Mouse (Mus musculus): ENCODE results near the gene Slc25a13.

Slc25a13 gene

DNA sequence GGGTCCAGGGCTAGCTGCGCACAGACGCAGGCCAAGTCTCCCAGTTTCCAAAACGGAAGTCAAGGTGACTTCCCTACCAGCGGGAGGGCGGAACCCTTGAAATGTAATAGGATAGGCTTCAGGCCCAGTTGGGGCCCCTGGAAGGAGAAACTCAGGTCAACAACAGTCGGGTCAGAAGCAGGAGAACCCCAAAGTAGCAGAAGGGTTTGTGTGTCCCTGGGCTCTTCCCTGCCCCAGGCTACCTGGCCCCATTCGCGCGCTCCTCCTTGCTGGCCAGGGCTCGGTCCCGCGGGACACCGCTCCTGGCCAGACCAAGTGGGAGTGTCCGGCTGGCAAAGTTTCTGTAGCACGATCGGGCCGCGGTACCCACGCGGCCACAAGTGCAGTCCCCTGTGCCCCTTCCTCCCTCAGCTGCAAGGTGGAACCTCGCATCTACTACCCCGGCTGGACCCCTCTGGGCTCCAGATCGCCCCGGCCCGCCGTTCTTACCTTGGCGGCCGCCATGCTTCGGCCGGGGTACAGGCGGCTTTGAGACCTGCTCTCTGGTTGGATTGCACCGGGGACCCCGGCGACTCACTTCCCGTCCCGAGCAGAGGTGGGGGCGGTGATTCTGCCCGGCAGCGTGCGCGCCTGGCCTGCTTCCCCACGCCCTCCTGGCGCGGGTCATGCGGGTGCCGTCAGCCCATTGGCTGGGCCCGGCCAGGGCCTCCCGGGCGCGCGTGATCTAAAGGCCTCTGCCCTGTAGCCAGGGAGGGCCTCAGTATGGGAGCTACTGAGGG lies at the start of gene Slc25a13:
TSS of gene Slc25a13 (minus strand) at position 667 of the 779 bp plus-strand sequence.
- peak; percentile 23 to 48 for DNase-seq (ENCODE audit: low spot score in 2 of 2)

DNA sequence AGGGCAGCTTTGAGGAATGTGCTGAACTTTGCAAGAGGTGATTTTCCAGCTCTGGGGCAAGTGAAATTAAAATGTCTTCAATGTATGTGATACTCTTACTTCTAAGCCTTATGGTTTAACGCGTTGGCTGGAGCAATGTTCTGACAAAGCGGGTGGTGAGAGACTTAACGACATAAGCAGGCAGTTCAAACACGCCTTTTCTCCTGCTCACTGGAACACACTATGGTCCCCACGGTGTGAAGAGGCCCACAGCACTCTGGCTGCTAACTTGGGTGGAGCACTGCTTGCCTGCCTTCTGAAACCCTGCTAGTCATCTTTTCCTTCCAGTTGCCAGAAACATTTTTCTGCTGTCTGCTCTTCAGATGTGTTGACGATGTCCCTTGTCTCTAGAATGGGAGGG lies 48.8 kb upstream of the Slc25a13 start:
- DNase-seq (ENCODE audit: low spot score in 2 of 2): no peak

- DNase-seq (ENCODE audit: low spot score in 2 of 2): no peak
Measured at GRCm38 (mm10) chr6:6263293-6263911, 46.4 kb upstream of the Slc25a13 start.

- DNase-seq (ENCODE audit: low spot score in 2 of 2): no peak
Measured at GRCm38 (mm10) chr6:6260917-6261316, 43.9 kb upstream of the Slc25a13 start.

- DNase-seq (ENCODE audit: low spot score in 2 of 2): no peak
Measured at GRCm38 (mm10) chr6:6248500-6248899, 31.5 kb upstream of the Slc25a13 start.

GRCm38 (mm10) chr6:6243828-6244227 lies 26.9 kb upstream of the Slc25a13 start:
- no peak for DNase-seq (ENCODE audit: low spot score in 2 of 2)

- DNase-seq (ENCODE audit: low spot score in 2 of 2): no peak
Measured at GRCm38 (mm10) chr6:6242114-6242513, 25.1 kb upstream of the Slc25a13 start.

GRCm38 (mm10) chr6:6236788-6237298 lies 19.9 kb upstream of the Slc25a13 start:
- DNase-seq (ENCODE audit: low spot score in 2 of 2): no peak

GRCm38 (mm10) chr6:6230262-6230661 lies 13.3 kb upstream of the Slc25a13 start:
- no peak for DNase-seq (ENCODE audit: low spot score in 2 of 2)

DNA sequence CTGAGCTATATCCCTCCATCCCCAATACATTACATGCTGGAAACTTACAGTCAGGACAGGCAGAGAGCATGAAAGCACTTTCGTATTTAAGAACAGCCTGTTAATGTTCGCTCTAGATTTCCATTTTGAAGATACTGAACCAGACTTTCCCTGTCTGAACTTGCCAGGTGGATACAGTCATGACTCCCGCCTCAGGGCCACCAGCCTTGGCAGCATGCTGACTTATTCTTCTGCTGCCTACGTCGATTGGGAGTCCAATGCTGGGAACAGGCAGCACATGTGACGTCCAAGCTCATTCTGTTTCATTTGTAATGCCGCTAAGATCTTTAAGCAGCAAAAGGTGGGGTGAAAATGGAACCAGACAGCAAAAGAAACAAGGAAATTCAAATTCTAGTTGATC lies 5.7 kb upstream of the Slc25a13 start:
- no peak for DNase-seq (ENCODE audit: low spot score in 2 of 2)

DNA sequence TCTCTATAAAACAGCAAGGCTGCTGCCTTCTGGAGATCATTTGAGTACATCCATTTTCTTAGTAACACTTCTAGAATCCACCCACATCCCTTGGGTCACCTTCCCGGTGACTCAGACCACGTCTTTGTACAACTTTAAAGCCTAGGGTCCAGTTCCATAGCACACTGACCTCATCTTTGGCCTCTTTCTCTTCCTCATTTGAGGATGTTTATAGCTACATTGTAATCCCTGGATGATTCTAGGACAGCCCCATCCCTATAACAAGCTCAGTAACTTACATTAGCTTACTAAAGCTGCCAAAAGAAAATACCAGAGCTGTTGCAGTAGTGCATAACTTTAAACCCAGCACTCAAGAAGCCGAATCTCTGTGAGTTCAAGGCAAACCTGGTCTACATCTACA lies 3.6 kb upstream of the Slc25a13 start:
- no peak for DNase-seq (ENCODE audit: low spot score in 2 of 2)

- DNase-seq (ENCODE audit: low spot score in 2 of 2): no peak
Measured at GRCm38 (mm10) chr6:6219661-6220370, 2.8 kb upstream of the Slc25a13 start.

DNA sequence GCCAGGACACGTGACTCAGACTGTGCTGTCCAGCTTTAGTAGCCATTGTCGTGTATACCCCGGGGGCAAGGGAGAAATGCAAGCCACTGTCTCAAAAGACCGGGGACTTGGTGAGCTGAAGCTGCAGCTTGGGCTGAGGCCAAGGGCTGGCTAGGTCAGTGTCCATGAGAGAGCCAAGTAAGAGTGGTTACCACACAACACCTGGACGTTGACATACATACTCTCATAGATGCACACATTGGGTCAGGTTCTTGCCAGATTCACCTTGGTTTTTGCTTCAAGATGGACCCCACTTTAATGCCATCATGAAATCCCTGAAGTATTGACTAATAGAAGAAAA lies 283 bp upstream of the Slc25a13 start:
- DNase-seq (ENCODE audit: low spot score in 2 of 2): no peak

GRCm38 (mm10) chr6:6216120-6216506 lies 860 bp downstream of the Slc25a13 start:
- DNase-seq (ENCODE audit: low spot score in 2 of 2): no peak

GRCm38 (mm10) chr6:6212360-6213310 lies 4.3 kb downstream of the Slc25a13 start:
- DNase-seq (ENCODE audit: low spot score in 2 of 2): no peak

GRCm38 (mm10) chr6:6211958-6212357 lies 5.0 kb downstream of the Slc25a13 start:
- no peak for DNase-seq (ENCODE audit: low spot score in 2 of 2)

DNA sequence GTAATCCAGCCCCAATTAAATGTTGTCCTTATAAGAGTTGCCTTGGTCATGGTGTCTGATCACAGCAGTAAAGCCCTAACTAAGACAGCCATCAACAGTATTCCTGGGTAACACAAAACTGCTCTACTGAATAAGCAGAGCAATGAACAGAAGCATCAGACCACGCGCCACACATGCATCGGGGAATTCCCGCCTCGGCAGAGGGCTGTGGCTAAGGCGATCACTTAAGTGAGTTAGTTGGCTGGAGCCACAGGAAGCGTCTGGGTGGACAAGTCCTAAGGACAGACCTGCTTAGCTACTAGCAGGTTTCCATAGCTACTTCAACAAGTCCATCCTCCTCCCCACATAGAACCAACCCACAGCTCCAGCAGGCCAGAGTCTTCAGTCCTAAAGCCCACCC lies 6.3 kb downstream of the Slc25a13 start:
- DNase-seq (ENCODE audit: low spot score in 2 of 2): no peak

GRCm38 (mm10) chr6:6208351-6209059 lies 8.5 kb downstream of the Slc25a13 start:
- DNase-seq (ENCODE audit: low spot score in 2 of 2): no peak

- no peak for DNase-seq (ENCODE audit: low spot score in 2 of 2)
Measured at GRCm38 (mm10) chr6:6207836-6208235, 9.1 kb downstream of the Slc25a13 start.

DNA sequence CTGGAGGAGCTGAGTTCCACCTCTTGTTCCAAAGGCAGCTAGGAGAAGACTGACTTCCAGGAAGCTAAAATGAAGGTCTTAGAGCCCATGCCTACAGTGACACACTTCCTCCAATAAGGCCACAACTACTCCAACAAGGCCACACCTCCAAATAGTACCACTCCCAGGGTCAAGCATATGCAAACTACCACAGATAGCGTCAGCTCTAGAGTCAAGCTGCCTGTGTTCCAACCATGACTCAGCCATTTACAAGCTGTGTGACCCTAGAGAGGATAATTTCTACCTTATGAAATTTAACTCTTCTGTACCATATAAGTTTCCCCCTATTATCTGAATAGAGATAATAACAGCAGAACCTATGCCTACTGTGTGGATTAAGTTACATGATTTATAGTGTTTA lies 9.6 kb downstream of the Slc25a13 start:
- DNase-seq (ENCODE audit: low spot score in 2 of 2): no peak

- no peak for DNase-seq (ENCODE audit: low spot score in 2 of 2)
Measured at GRCm38 (mm10) chr6:6205599-6206165, 11.3 kb downstream of the Slc25a13 start.

Measured in cerebellum, postnatal 4 days (tissue).